ENCODE assay signal across 9 mouse cellular contexts in genomic region chr6:24350882-24351281, GRCm38 (mm10).
A peak's percentile ranks its signal among the peaks of the same experiment; 100 is the strongest.
DNase-seq lines count a peak whose midpoint lies in the region; ATAC-seq and TF ChIP-seq lines count a peak whose summit lies in the region.
"Had no signal": no experiment of that assay in that cellular context is flagged by ENCODE, and none has a peak within 500 bp of the region (broad histone marks: within the 10 kb centered on the region; RNA-seq: fewer than 3 reads in every experiment).

No protein-coding gene starts in this region.

- H3K9me3 ChIP-seq in lung, embryonic 14.5 days (ENCODE audit: low read depth, low read length), result no peaks in the 10 kb centered on the region
- H3K9me3 ChIP-seq: megakaryocyte, embryonic 14.5 days had no signal

- H3K4me2 ChIP-seq in lung, embryonic 14.5 days, result no peak overlapping the region

- H3K9ac ChIP-seq in lung, embryonic 14.5 days, result no peak overlapping the region

- peak; percentile 82 for TF ChIP-seq CTCF in lung, embryonic 14.5 days (IDR thresholded peaks at IDR 0.05; ENCODE audit: low read depth)

- H3K4me1 ChIP-seq in lung, embryonic 14.5 days (ENCODE audit: insufficient read depth), result no peaks in the 10 kb centered on the region
- H3K4me1 ChIP-seq: megakaryocyte, embryonic 14.5 days had no signal

- H3K27ac ChIP-seq in lung, embryonic 14.5 days (ENCODE audit: low read depth), result no peak overlapping the region

- peak; percentile 91 for ATAC-seq in lung, embryonic 14.5 days (ENCODE audit: insufficient read depth)

- 11% methylated on average over 5 of the region's 5 CpGs for WGBS in lung, embryonic 14.5 days

- H3K27me3 ChIP-seq in lung, embryonic 14.5 days (ENCODE audit: insufficient read depth, low read length), result no peaks in the 10 kb centered on the region
- H3K27me3 ChIP-seq: megakaryocyte, embryonic 14.5 days had no signal

- peak; percentile 20 for DNase-seq in ovary, postnatal 14 days (ENCODE audit: low spot score)
- no peak for DNase-seq in ovary, adult 18-20 months (ENCODE audit: low spot score)
- peak; percentile 69 for DNase-seq in cerebellum, adult 9-11 months
- peak; percentile 15 to 72 for DNase-seq in frontal cortex, adult 2 months (ENCODE audit: extremely low spot score in 1 of 2, low spot score in 1 of 2)
- DNase-seq in kidney, postnatal 25 days, result peak; percentile 8 to 39
- DNase-seq in lung, embryonic 14.5 days, result peak; percentile 83
- DNase-seq in retina, embryonic 14.5 days (ENCODE audit: low spot score), result peak; percentile 90
- DNase-seq in gastrocnemius, adult 18-20 months (ENCODE audit: low spot score), result no peak

- no peaks in the 10 kb centered on the region for H3K36me3 ChIP-seq in lung, embryonic 14.5 days (ENCODE audit: insufficient read depth)

- H3K4me3 ChIP-seq in lung, embryonic 14.5 days (ENCODE audit: low read depth, low read length), result no peak overlapping the region
- H3K4me3 ChIP-seq: megakaryocyte, embryonic 14.5 days had no signal

Comparison
In these comparisons a context has a peak if more than half of its experiments do, and no peak if none do; other contexts are left out.
1. DNase-seq: peak in ovary, postnatal 14 days (single experiment), cerebellum, adult 9-11 months (single experiment), frontal cortex, adult 2 months (2 of 2), kidney, postnatal 25 days (2 of 2), lung, embryonic 14.5 days (single experiment) and retina, embryonic 14.5 days (single experiment); none in ovary, adult 18-20 months (single experiment) and gastrocnemius, adult 18-20 months (single experiment).